Mouse (Mus musculus) spleen, adult 2 months (tissue): ENCODE data around the gene Cerk.

Experiments used
- CTCF ChIP-seq: fragments of 200-500 bp; IDR thresholded peaks from 2 replicates; pipeline ENCODE4 v1.5.1; 2011; ENCODE audit warnings: mild to moderate bottlenecking, inconsistent platforms; ENCODE audit not compliant: insufficient read depth, insufficient read length, insufficient replicate concordance; ENCODE audit errors: extremely low read depth
- POLR2A ChIP-seq: fragments of 200-500 bp; IDR thresholded peaks from 2 replicates; pipeline ENCODE4 v1.6.1; 2011; ENCODE audit warnings: low read depth, low read length, inconsistent platforms

- no peak for TF ChIP-seq CTCF
- no peak for TF ChIP-seq POLR2A
These were observed 41.4 kb downstream of the Cerk start for GRCm38 (mm10) chr15:86144577-86144976.
